Mouse (Mus musculus) forebrain, postnatal 0 days (tissue): ENCODE data around the gene Crabp1. TPM values are rescaled to one million over a fixed set of nuclear protein-coding genes. Genes with fewer than 3 reads are reported as not detected.

ENCODE experiments used
- ATAC-seq: fragments of 200-750 bp; cut with Nextera tagmentation; 2 replicates; pipeline ENCODE4 v1.8.0; 2017; ENCODE audit warnings: mild to moderate bottlenecking, moderate library complexity
- DNase-seq: peaks from one replicate; pipeline ENCODE4 v3.0.0-alpha.2; 2015
- H3K27ac ChIP-seq: fragments of 300-500 bp; sonication (generic); 2 replicates; pipeline ENCODE4 v1.5.1; 2014; ENCODE audit warnings: low read depth, mild to moderate bottlenecking, antibody characterized with exemption, low read length, moderate library complexity, mixed read lengths
- H3K27me3 ChIP-seq: fragments of 300-500 bp; sonication (generic); 2 replicates; pipeline ENCODE4 v1.6.1; 2014; ENCODE audit warnings: mild to moderate bottlenecking, low read length, mixed read lengths; ENCODE audit not compliant: insufficient read depth
- H3K36me3 ChIP-seq: fragments of 300-500 bp; sonication (generic); 2 replicates; pipeline ENCODE4 v1.6.1; 2014; ENCODE audit warnings: mild to moderate bottlenecking, moderate library complexity; ENCODE audit not compliant: insufficient read depth
- H3K4me1 ChIP-seq: fragments of 300-500 bp; sonication (generic); 2 replicates; pipeline ENCODE4 v1.6.1; 2014; ENCODE audit warnings: antibody characterized with exemption; ENCODE audit not compliant: insufficient read depth
- H3K4me2 ChIP-seq: fragments of 300-500 bp; sonication (generic); 2 replicates; pipeline ENCODE4 v1.6.1; 2014; ENCODE audit warnings: low read depth, mild to moderate bottlenecking, moderate library complexity
- H3K4me3 ChIP-seq: fragments of 300-500 bp; sonication (generic); 2 replicates; pipeline ENCODE4 v1.5.1; 2014; ENCODE audit warnings: low read depth, low read length, mixed read lengths
- H3K9ac ChIP-seq: fragments of 300-500 bp; sonication (generic); 2 replicates; pipeline ENCODE4 v1.6.1; 2014; ENCODE audit warnings: mild to moderate bottlenecking
- H3K9me3 ChIP-seq: fragments of 300-500 bp; sonication (generic); 2 replicates; pipeline ENCODE4 v1.6.1; 2016; ENCODE audit warnings: low read length
- CTCF ChIP-seq: sonication (generic); IDR thresholded peaks from 2 replicates; pipeline ENCODE4 v1.5.1; 2016; ENCODE audit warnings: antibody characterized with exemption, control low read depth, low read depth
- WGBS: fragments of 180-500 bp; shearing (Covaris S2); extraction: QIAGEN DNeasy Blood & Tissue Kit; methylation state at CpG from one replicate; pipeline ENCODE4 v1.1.7; 2014; 5-methylcytosine and 5-hydroxymethylcytosine counted together
- polyA plus RNA-seq: library from polyadenylated mRNA; unstranded; fragments of >200 nt; fragmentation: Nextera tagmentation; extraction: Ambion mirVana; gene quantifications from 2 replicates; pipeline ENCODE4 v1.2.1, GENCODE M21; 2015
- total RNA-seq: library from RNA; depleted of rRNA; stranded (reverse); fragments of >200 nt; gene quantifications from 2 replicates; pipeline ENCODE4 v1.2.3, GENCODE M21; 2014

Crabp1 gene
- total and polyA plus RNA-seq, 2 experiments from 2014 or later, result 28.4 to 110 TPM

DNA sequence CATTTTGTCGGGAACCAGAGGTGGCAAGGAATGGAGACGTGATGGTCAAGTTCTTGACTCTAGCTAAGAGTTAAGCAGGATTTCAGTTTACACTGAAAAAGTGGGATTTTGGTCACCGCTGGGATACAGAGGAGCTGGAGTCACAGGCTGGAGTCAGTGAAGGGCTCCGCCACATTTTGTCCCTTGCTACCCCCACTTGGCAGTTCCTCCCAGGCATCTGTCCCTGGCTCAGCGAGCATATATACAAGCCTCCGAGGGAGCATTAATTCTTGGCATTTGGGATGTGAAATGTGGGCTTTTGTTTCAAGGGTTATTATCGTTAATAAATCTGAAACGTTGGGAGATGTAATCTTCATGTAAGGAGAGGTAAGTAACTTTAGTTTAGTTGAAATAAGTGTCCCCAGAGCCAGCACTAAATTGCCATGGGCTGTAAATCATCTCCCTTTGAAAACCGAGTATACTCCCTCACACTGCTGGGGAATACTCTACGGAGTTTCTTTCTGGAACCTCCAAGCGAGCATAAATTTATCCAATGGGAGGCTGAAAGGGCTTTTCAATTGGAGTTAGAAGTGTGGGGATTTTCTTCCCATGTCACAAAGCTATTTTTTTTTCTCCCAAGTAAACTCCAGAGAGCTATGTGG, 5.7 kb downstream of the Crabp1 start:
- DNase-seq (no peak), ATAC-seq (no peak)
- Histone ChIP-seq H3K27me3 (peaks cover 6% of the 10 kb centered on the region; the same call in 1 of the 2 replicates), H3K4me3 (no peak overlapping the region), H3K27ac (no peak overlapping the region), H3K36me3 (no peaks in the 10 kb centered on the region), H3K4me2 (no peak overlapping the region), H3K9me3 (no peaks in the 10 kb centered on the region), H3K9ac (no peak overlapping the region), H3K4me1 (no peaks in the 10 kb centered on the region; the same call in 1 of the 2 replicates)
- WGBS, result 36% methylated on average over 11 of the region's 11 CpGs
- TF ChIP-seq CTCF, result no peak

DNA sequence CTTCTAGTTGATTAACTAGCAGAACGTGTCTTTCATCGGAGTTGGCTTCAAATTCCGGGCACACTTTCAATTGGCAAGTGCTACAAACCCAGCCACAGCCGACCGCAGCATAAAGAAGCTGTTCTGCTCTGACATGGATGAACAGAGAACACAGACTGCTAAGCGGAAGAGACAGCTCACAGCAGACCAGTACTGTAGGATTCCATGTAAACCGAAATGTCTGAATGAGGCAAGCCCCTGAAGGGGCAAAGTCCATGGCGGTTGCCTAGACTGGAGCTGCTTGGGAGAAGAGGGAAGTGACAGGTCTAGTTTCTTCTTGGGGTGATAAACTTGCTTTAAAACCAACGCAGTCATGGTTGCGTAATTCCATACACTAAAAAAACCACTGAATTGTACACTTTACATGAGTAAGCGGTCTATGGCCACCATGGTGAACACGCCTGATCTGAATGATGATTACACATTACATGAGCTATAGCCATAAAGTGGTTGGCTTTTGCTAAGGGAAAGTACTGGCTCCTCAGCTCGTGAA, 12.0 kb downstream of the Crabp1 start:
- no peak for TF ChIP-seq CTCF
- no peak overlapping the region for H3K4me2 ChIP-seq
- no peak overlapping the region for H3K4me3 ChIP-seq
- H3K27ac ChIP-seq, result no peak overlapping the region
- peak; percentile 57 for DNase-seq
- no peaks in the 10 kb centered on the region for H3K27me3 ChIP-seq
- H3K4me1 ChIP-seq, result no peaks in the 10 kb centered on the region
- WGBS, result 67% methylated on average over 13 of the region's 13 CpGs
- no peaks in the 10 kb centered on the region for H3K36me3 ChIP-seq
- no peaks in the 10 kb centered on the region for H3K9me3 ChIP-seq
- ATAC-seq, result no peak
- no peak overlapping the region for H3K9ac ChIP-seq

GRCm38 (mm10) chr9:54779280-54779679, 14.7 kb downstream of the Crabp1 start:
- no peak for DNase-seq

DNA sequence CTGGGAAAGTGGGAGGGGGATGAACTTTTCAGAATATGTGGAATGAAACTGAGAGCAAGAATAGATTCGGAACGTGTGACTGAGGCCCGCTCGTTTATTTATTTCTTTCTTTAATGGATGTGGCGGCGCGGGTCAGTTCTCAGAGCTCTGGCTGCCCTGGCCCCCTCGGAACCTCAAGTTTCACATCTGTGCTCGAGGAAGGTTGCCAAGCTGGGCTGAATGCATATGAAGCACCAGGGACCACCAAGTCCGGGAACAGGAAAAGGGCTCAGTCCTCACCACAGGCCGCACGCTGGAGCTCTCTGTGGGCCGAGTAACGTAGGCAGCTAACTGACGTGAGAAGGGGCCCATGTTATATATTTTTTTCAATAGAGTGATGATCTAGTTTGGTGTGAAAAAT, 18.0 kb downstream of the Crabp1 start:
- Histone ChIP-seq H3K27ac (no peak overlapping the region), H3K27me3 (no peaks in the 10 kb centered on the region), H3K4me3 (no peak overlapping the region), H3K4me2 (no peak overlapping the region), H3K9me3 (no peaks in the 10 kb centered on the region), H3K36me3 (no peaks in the 10 kb centered on the region), H3K9ac (no peak overlapping the region), H3K4me1 (no peaks in the 10 kb centered on the region)
- no peak for ATAC-seq
- DNase-seq, result no peak
- TF ChIP-seq CTCF, result no peak
- WGBS, result 41% methylated on average over 15 of the region's 15 CpGs

More at GRCm38 (mm10) chr9:54779280-54779679, 14.7 kb downstream of the Crabp1 start:
- Histone ChIP-seq H3K4me3 (no peak overlapping the region), H3K27ac (no peak overlapping the region), H3K4me2 (no peak overlapping the region), H3K9ac (no peak overlapping the region), H3K9me3 (no peaks in the 10 kb centered on the region), H3K36me3 (no peaks in the 10 kb centered on the region), H3K27me3 (no peaks in the 10 kb centered on the region), H3K4me1 (no peaks in the 10 kb centered on the region)
- no peak for TF ChIP-seq CTCF
- WGBS, result 74% methylated on average over 8 of the region's 8 CpGs
- peak; percentile 91 for ATAC-seq

- 78% methylated on average over 3 of the region's 3 CpGs for WGBS
- no peaks in the 10 kb centered on the region for H3K27me3 ChIP-seq
- H3K36me3 ChIP-seq, result no peaks in the 10 kb centered on the region
- H3K27ac ChIP-seq, result no peak overlapping the region
- no peak overlapping the region for H3K4me2 ChIP-seq
- H3K9me3 ChIP-seq, result no peaks in the 10 kb centered on the region
- no peak overlapping the region for H3K4me3 ChIP-seq
- H3K9ac ChIP-seq, result no peak overlapping the region
- DNase-seq (no peak), ATAC-seq (no peak)
- TF ChIP-seq CTCF, result no peak
- no peaks in the 10 kb centered on the region for H3K4me1 ChIP-seq
These were observed 19.5 kb downstream of the Crabp1 start for GRCm38 (mm10) chr9:54784003-54784402.

DNA sequence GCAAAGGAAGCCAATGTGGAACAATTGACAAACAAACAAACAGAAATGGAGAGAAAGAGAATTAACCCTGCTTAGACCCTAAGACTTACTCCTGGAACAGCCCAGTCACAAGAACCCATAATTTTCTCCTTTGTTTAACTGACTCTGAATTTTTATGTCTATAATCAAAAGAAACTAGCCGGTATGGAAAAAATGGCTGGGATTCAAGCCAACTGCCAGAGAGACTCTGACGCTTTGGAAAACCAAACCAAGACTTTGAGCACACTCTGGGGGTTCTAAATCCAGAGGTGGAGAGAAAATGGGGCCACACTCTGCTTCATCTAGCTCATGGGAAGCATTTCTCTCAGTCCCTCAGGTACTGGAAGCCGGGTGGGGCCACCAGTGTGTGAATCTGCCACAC, 20.7 kb downstream of the Crabp1 start:
- Histone ChIP-seq H3K9me3 (no peaks in the 10 kb centered on the region), H3K4me3 (no peak overlapping the region), H3K27ac (no peak overlapping the region), H3K9ac (no peak overlapping the region), H3K4me1 (no peaks in the 10 kb centered on the region), H3K36me3 (no peaks in the 10 kb centered on the region), H3K27me3 (no peaks in the 10 kb centered on the region), H3K4me2 (no peak overlapping the region)
- no peak for ATAC-seq
- no peak for DNase-seq
- TF ChIP-seq CTCF, result no peak
- 67% methylated on average over 3 of the region's 3 CpGs for WGBS

GRCm38 (mm10) chr9:54786083-54786482, 21.5 kb downstream of the Crabp1 start:
- Histone ChIP-seq H3K27ac (no peak overlapping the region), H3K4me3 (no peak overlapping the region), H3K27me3 (no peaks in the 10 kb centered on the region), H3K9me3 (no peaks in the 10 kb centered on the region), H3K9ac (no peak overlapping the region), H3K4me2 (no peak overlapping the region), H3K4me1 (no peaks in the 10 kb centered on the region), H3K36me3 (no peaks in the 10 kb centered on the region)
- ATAC-seq (no peak), DNase-seq (no peak)
- 97% methylated on average over 1 of the region's 1 CpGs for WGBS
- TF ChIP-seq CTCF, result no peak
